Mouse (Mus musculus) CD4-positive helper T cell, adult 2 months (primary cell): ENCODE measurements at regions not wholly inside any gene's neighbourhood (a gene's known extent, or its start where the extent isn't known, plus 50 kb on each side); places are given as distances from the start of the nearest gene placed in this dataset.

Experiments
- DNase-seq: peaks from one replicate; pipeline ENCODE4 v3.0.0-alpha.2; 2012; ENCODE audit warnings: low read depth, missing footprints, low spot score

GRCm38 (mm10) chr7:84800966-84801365, 52.4 kb upstream of the Olfr291 start:
- DNase-seq = no peak

GRCm38 (mm10) chr7:84794655-84795054, 58.7 kb upstream of the Olfr291 start:
- DNase-seq = peak; percentile 13

GRCm38 (mm10) chr7:84779276-84779825, 74.0 kb upstream of the Olfr291 start:
- peak; percentile 86 for DNase-seq

- no peak for DNase-seq
These were observed 75.7 kb upstream of the Olfr291 start for GRCm38 (mm10) chr7:84777696-84778095.

GRCm38 (mm10) chr7:84756261-84756660, 66.5 kb upstream of the Zfand6 start:
- no peak for DNase-seq

GRCm38 (mm10) chr7:84753361-84753760, 63.6 kb upstream of the Zfand6 start:
- no peak for DNase-seq

GRCm38 (mm10) chr7:84749434-84750301, 59.9 kb upstream of the Zfand6 start:
- DNase-seq = peak; percentile 41

GRCm38 (mm10) chr7:84747847-84748246, 58.1 kb upstream of the Zfand6 start:
- no peak for DNase-seq

GRCm38 (mm10) chr7:84744321-84745070, 54.7 kb upstream of the Zfand6 start:
- DNase-seq = peak; percentile 14

GRCm38 (mm10) chr7:84739965-84740390, 50.2 kb upstream of the Zfand6 start:
- peak; percentile 52 for DNase-seq
